Mouse (Mus musculus) leukemia stem cell, adult 10-12 weeks (primary cell): ENCODE measurements around the gene Zfp512. TPM values are rescaled to one million over a fixed set of nuclear protein-coding genes. Genes with fewer than 3 reads are reported as not detected.

Experiments used
- polyA plus RNA-seq: library from polyadenylated mRNA; stranded (reverse); fragments of >175 nt; gene quantifications from 2 replicates; pipeline ENCODE4 v1.2.3, GENCODE M21; 2012; ENCODE audit warnings: low replicate concordance

Gene Zfp512
- polyA plus RNA-seq, result 8.1 and 10.6 TPM in 2 replicates

GRCm38 (mm10) chr5:31451878-31452561 lies at the start of gene Zfp512:
TSS of gene Zfp512 (plus strand) at chr5:31452431.

GRCm38 (mm10) chr5:31485440-31485839 lies 33.2 kb downstream of the Zfp512 start, which contains the start of gene 4930548H24Rik:
TSS of gene 4930548H24Rik (plus strand) at chr5:31485740.

GRCm38 (mm10) chr5:31494513-31495297 lies 42.5 kb downstream of the Zfp512 start, which contains the start of gene Gpn1:
TSS of gene Gpn1 (plus strand) at chr5:31494741.

GRCm38 (mm10) chr5:31526354-31527116 lies 74.3 kb downstream of the Zfp512 start, which contains the start of gene Slc4a1ap:
TSS of gene Slc4a1ap (plus strand) at chr5:31526995.

GRCm38 (mm10) chr5:31527707-31528106 lies 75.5 kb downstream of the Zfp512 start, which contains the start of gene Supt7l:
TSS of gene Supt7l (minus strand) at chr5:31527807.

Other genes starting within 250 kb of the Zfp512 start
- 522 and 770 TPM in 2 replicates for gene Ppm1g, start 231.7 kb upstream of the Zfp512 start, polyA plus RNA-seq
- 13.0 and 17.5 TPM in 2 replicates for gene Nrbp1, start 211.6 kb upstream of the Zfp512 start, polyA plus RNA-seq
- 0.36 TPM in 1 of 2 replicates, not detected in the other for gene Gm9970, start 211.2 kb upstream of the Zfp512 start, polyA plus RNA-seq
- 3.8 and 11.2 TPM in 2 replicates for gene Krtcap3, start 200.7 kb upstream of the Zfp512 start, polyA plus RNA-seq
- gene Ift172, start 161.3 kb upstream of the Zfp512 start, polyA plus RNA-seq, result 5.5 and 6.3 TPM in 2 replicates
- 0.57 and 2.1 TPM in 2 replicates for gene Fndc4, start 156.4 kb upstream of the Zfp512 start, polyA plus RNA-seq
- 0.19 TPM in 1 of 2 replicates, not detected in the other for gene Gckr, start 155.0 kb upstream of the Zfp512 start, polyA plus RNA-seq
- 0.20 TPM in 1 of 2 replicates, not detected in the other for gene 4930548H24Rik, start 33.3 kb downstream of the Zfp512 start, polyA plus RNA-seq
- 13.8 and 19.9 TPM in 2 replicates for gene Gpn1, start 42.3 kb downstream of the Zfp512 start, polyA plus RNA-seq
- 26.3 and 40.8 TPM in 2 replicates for gene Slc4a1ap, start 74.6 kb downstream of the Zfp512 start, polyA plus RNA-seq
- gene Supt7l, start 75.4 kb downstream of the Zfp512 start, polyA plus RNA-seq, result 2.3 and 11.2 TPM in 2 replicates
- 3.2 and 3.5 TPM in 2 replicates for gene Mrpl33, start 144.5 kb downstream of the Zfp512 start, polyA plus RNA-seq
- gene Rbks, start 245.2 kb downstream of the Zfp512 start, polyA plus RNA-seq, result 4.5 and 6.0 TPM in 2 replicates
- 5.3 and 51.6 TPM in 2 replicates for gene Babam2, start 245.3 kb downstream of the Zfp512 start, polyA plus RNA-seq